Mouse (Mus musculus): ENCODE results near the gene Slc22a26. TPM values are rescaled to one million over a fixed set of nuclear protein-coding genes. Genes with fewer than 3 reads are reported as not detected.
"Not testable (repeated sequence)": the region's sequence is repeated elsewhere in the genome, so short reads cannot be mapped to it uniquely, and the experiment has no call there.

Gene Slc22a26
- polyA plus RNA-seq (2015; fragmentation: Nextera tagmentation; extraction: Ambion mirVana), result not detected in 2 replicates

- no peak for ATAC-seq (ENCODE audit: extremely low read depth, insufficient number of reproducible peaks, low FRiP score, low TSS enrichment)
These were observed at the start of gene Slc22a26 for GRCm38 (mm10) chr19:7802571-7802970. TSS of gene Slc22a26 (minus strand) at chr19:7802667.

DNA sequence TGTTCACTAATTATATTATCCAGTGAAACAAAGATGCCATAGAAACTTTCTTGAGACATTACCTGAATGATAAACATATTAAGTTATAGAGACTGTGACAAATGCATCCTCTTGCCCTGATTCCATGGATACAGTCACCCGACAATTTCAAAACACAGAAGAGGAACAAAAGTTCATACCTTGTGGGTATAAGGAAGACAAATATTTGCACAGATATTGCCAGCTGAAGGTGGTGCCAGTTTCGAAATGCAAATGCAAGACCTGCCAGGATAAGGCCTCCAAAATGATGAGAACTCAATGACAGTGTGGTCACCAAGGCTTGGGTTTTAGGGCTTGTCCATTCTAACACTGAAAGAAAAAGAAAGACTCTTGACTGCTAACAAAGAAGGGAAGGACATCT is 27.4 kb upstream of the Slc22a26 start:
- peaks cover 20% of the 10 kb centered on the region; the same call in 1 of the 2 replicates for H3K9me3 ChIP-seq

More at GRCm38 (mm10) chr19:7802571-7802970, at the start of gene Slc22a26:
- Histone ChIP-seq H3K4me2 (no peak within 1 kb of the TSS), H3K9me3 (peaks cover 5% of the 10 kb centered on the region), H3K9ac (no peak within 1 kb of the TSS), H3K36me3 (no peaks in the 10 kb centered on the region), H3K4me3 (no peak within 1 kb of the TSS), H3K27me3 (replicated peaks) (no peaks in the 10 kb centered on the region), H3K27ac (replicated peaks) (no peak within 1 kb of the TSS), H3K4me1 (no peaks in the 10 kb centered on the region)
- WGBS, result 71% methylated on average over 1 of the region's 1 CpGs

GRCm38 (mm10) chr19:7790571-7790970 is 11.9 kb downstream of the Slc22a26 start:
- H3K36me3 ChIP-seq, result no peaks in the 10 kb centered on the region
- H3K9ac ChIP-seq, result no peak overlapping the region
- ATAC-seq (ENCODE audit: extremely low read depth, insufficient number of reproducible peaks, low FRiP score, low TSS enrichment), result no peak
- H3K9me3 ChIP-seq, result peaks cover 12% of the 10 kb centered on the region; the same call in 1 of the 2 replicates
- H3K27me3 ChIP-seq (replicated peaks), result no peaks in the 10 kb centered on the region
- no peak overlapping the region for H3K27ac ChIP-seq (replicated peaks)
- H3K4me2 ChIP-seq, result no peak overlapping the region
- WGBS, result 83% methylated on average over 1 of the region's 1 CpGs
- no peaks in the 10 kb centered on the region for H3K4me1 ChIP-seq
- no peak overlapping the region for H3K4me3 ChIP-seq

More for the DNA sequence above, 27.4 kb upstream of the Slc22a26 start:
- no peak for ATAC-seq (ENCODE audit: extremely low read depth, insufficient number of reproducible peaks, low FRiP score, low TSS enrichment)
- Histone ChIP-seq H3K4me3 (no peak overlapping the region), H3K27me3 (replicated peaks) (no peaks in the 10 kb centered on the region), H3K36me3 (no peaks in the 10 kb centered on the region), H3K4me1 (no peaks in the 10 kb centered on the region), H3K9ac (no peak overlapping the region), H3K4me2 (no peak overlapping the region), H3K27ac (replicated peaks) (no peak overlapping the region)
- 55% methylated on average over 2 of the region's 2 CpGs for WGBS

GRCm38 (mm10) chr19:7775306-7775705 is 27.2 kb downstream of the Slc22a26 start:
- WGBS, result 64% methylated on average over 4 of the region's 4 CpGs
- Histone ChIP-seq H3K27me3 (replicated peaks) (no peaks in the 10 kb centered on the region), H3K4me2 (no peak overlapping the region), H3K9ac (no peak overlapping the region), H3K4me3 (no peak overlapping the region), H3K4me1 (no peaks in the 10 kb centered on the region), H3K36me3 (no peaks in the 10 kb centered on the region), H3K27ac (replicated peaks) (no peak overlapping the region), H3K9me3 (0 out of 2 replicates have a peak, but pooled peaks cover 6% of the 10 kb centered on the region)
- ATAC-seq (ENCODE audit: extremely low read depth, insufficient number of reproducible peaks, low FRiP score, low TSS enrichment), result no peak

DNA sequence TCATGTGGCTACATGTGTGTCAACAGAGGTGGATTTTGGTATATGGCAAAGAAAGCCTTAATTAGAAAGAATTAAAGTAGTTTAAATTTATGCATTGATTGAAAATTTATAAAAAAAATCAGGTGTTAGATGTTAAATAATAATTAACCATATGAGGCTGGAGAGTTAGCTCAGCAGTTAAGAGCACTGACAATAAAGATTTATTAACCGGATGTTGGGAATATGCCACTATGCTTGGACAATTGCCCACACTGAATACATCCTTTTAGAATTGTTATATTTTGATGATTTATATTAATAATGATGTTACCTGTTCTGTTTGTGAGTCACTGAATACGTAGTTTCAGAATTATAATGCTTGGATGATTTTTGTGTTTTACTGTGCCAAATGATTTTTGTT is 36.3 kb downstream of the Slc22a26 start:
- no peaks in the 10 kb centered on the region for H3K27me3 ChIP-seq (replicated peaks)
- no peaks in the 10 kb centered on the region for H3K4me1 ChIP-seq
- H3K4me2 ChIP-seq, result no peak overlapping the region
- H3K9me3 ChIP-seq, result no peaks in the 10 kb centered on the region
- no peak overlapping the region for H3K4me3 ChIP-seq
- H3K9ac ChIP-seq, result no peak overlapping the region
- ATAC-seq (ENCODE audit: extremely low read depth, insufficient number of reproducible peaks, low FRiP score, low TSS enrichment), result no peak
- no peak overlapping the region for H3K27ac ChIP-seq (replicated peaks)
- WGBS, result 70% methylated on average over 2 of the region's 2 CpGs
- no peaks in the 10 kb centered on the region for H3K36me3 ChIP-seq

DNA sequence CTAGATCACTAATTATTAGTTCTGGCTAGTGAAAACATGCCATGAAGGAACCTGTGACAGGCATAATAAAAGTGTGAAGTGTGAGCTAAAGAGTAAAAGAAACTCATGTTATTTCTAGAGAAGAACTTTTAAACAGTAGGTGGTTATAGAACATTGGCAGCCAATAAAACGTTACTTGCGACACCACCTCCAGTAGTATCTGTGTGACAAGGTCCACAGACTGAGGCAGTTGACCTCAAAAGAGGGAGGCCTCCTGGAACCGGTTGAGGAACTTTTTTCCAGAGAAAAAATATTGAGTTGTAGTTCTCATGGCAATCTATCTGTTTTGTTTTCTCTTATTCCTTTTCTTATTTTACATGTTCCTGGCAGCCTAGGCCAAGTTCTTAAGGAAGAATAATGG is 36.9 kb downstream of the Slc22a26 start:
- WGBS, result 86% methylated on average over 3 of the region's 3 CpGs
- Histone ChIP-seq H3K4me2 (no peak overlapping the region), H3K27ac (replicated peaks) (no peak overlapping the region), H3K9me3 (no peaks in the 10 kb centered on the region), H3K4me3 (no peak overlapping the region), H3K36me3 (no peaks in the 10 kb centered on the region), H3K27me3 (replicated peaks) (no peaks in the 10 kb centered on the region), H3K4me1 (no peaks in the 10 kb centered on the region), H3K9ac (no peak overlapping the region)
- ATAC-seq (ENCODE audit: extremely low read depth, insufficient number of reproducible peaks, low FRiP score, low TSS enrichment), result no peak

- not testable (repeated sequence) for H3K36me3 ChIP-seq; H3K9ac ChIP-seq; ATAC-seq (ENCODE audit: extremely low read depth, insufficient number of reproducible peaks, low FRiP score, low TSS enrichment); H3K4me3 ChIP-seq; H3K4me1 ChIP-seq; H3K4me2 ChIP-seq; H3K27ac ChIP-seq (replicated peaks); H3K27me3 ChIP-seq (replicated peaks)
- WGBS, result 58% methylated on average over 13 of the region's 13 CpGs
- peaks cover 10% of the 10 kb centered on the region; the same call in 1 of the 2 replicates for H3K9me3 ChIP-seq
These were observed 49.1 kb downstream of the Slc22a26 start for GRCm38 (mm10) chr19:7753371-7753770.

Other genes starting within 250 kb of the Slc22a26 start
- 60.1 and 65.2 TPM in 2 replicates for gene Pla2g16, start 245.2 kb downstream of the Slc22a26 start, polyA plus RNA-seq (2015; fragmentation: Nextera tagmentation; extraction: Ambion mirVana)
- gene Lgals12, start 195.5 kb downstream of the Slc22a26 start, polyA plus RNA-seq (2015; fragmentation: Nextera tagmentation; extraction: Ambion mirVana), result 0.25 and 0.27 TPM in 2 replicates
- not detected in 2 replicates for gene Hrasls5, start 190.1 kb downstream of the Slc22a26 start, polyA plus RNA-seq (2015; fragmentation: Nextera tagmentation; extraction: Ambion mirVana)
- gene Slc22a19, start 91.4 kb downstream of the Slc22a26 start, polyA plus RNA-seq (2015; fragmentation: Nextera tagmentation; extraction: Ambion mirVana), result not detected in 2 replicates
- not detected in 2 replicates for gene Slc22a27, start 163.4 kb upstream of the Slc22a26 start, polyA plus RNA-seq (2015; fragmentation: Nextera tagmentation; extraction: Ambion mirVana)